Mouse (Mus musculus) liver, embryonic 16.5 days (tissue): ENCODE results near the gene Hinfp. TPM values are rescaled to one million over a fixed set of nuclear protein-coding genes. Genes with fewer than 3 reads are reported as not detected.
"Not testable (repeated sequence)": the region's sequence is repeated elsewhere in the genome, so short reads cannot be mapped to it uniquely, and the experiment has no call there.

ENCODE experiments used
- ATAC-seq: fragments of 200-750 bp; cut with Nextera tagmentation; 2 replicates; pipeline ENCODE4 v1.8.0; 2017; ENCODE audit warnings: low read depth, mild to moderate bottlenecking, moderate number of reproducible peaks, moderate library complexity
- H3K27ac ChIP-seq: fragments of 300-500 bp; sonication (generic); 2 replicates; pipeline ENCODE4 v1.5.1; 2014; ENCODE audit warnings: mild to moderate bottlenecking, low read length
- H3K27me3 ChIP-seq: fragments of 300-500 bp; sonication (generic); 2 replicates; pipeline ENCODE4 v1.6.1; 2014; ENCODE audit warnings: low read depth, low read length, mixed read lengths; ENCODE audit not compliant: control insufficient read depth, insufficient read depth
- H3K36me3 ChIP-seq: fragments of 300-500 bp; sonication (generic); 2 replicates; pipeline ENCODE4 v1.6.1; 2014; ENCODE audit warnings: mild to moderate bottlenecking; ENCODE audit not compliant: control insufficient read depth, insufficient read depth
- H3K4me1 ChIP-seq: fragments of 300-500 bp; sonication (generic); 2 replicates; pipeline ENCODE4 v1.6.1; 2014; ENCODE audit warnings: low read depth, low read length, mixed read lengths; ENCODE audit not compliant: control insufficient read depth
- H3K4me2 ChIP-seq: fragments of 300-500 bp; sonication (generic); 2 replicates; pipeline ENCODE4 v1.6.1; 2014; ENCODE audit warnings: low read depth, low read length, mixed read lengths
- H3K4me3 ChIP-seq: fragments of 300-500 bp; sonication (generic); 2 replicates; pipeline ENCODE4 v1.5.1; 2014; ENCODE audit warnings: low read depth, mild to moderate bottlenecking, low read length
- H3K9ac ChIP-seq: fragments of 300-500 bp; sonication (generic); 2 replicates; pipeline ENCODE4 v1.6.1; 2014; ENCODE audit warnings: low read depth, low read length
- H3K9me3 ChIP-seq: fragments of 300-500 bp; sonication (generic); replicated peaks from 2 replicates; pipeline ENCODE4 v1.6.1; 2016; ENCODE audit warnings: low read length; ENCODE audit not compliant: control insufficient read depth
- WGBS: fragments of 180-500 bp; shearing (Covaris S2); extraction: QIAGEN DNeasy Blood & Tissue Kit; methylation state at CpG from one replicate; pipeline ENCODE4 v1.1.7; 2014; ENCODE audit not compliant: insufficient replicate concordance; 5-methylcytosine and 5-hydroxymethylcytosine counted together
- polyA plus RNA-seq: library from polyadenylated mRNA; unstranded; fragments of >200 nt; fragmentation: Nextera tagmentation; extraction: Ambion mirVana; gene quantifications from 2 replicates; pipeline ENCODE4 v1.2.1, GENCODE M21; 2015

The Hinfp gene
- polyA plus RNA-seq, 1 experiment from 2014 or later, result 12.6 TPM

GRCm38 (mm10) chr9:44343781-44344421 lies 38.4 kb upstream of the Hinfp start, which contains the start of gene Hmbs:
TSS of gene Hmbs (minus strand) at chr9:44344228.
- Histone ChIP-seq H3K27me3 (no peaks in the 10 kb centered on the region), H3K4me3 (peak within 1 kb of the TSS; percentile 85), H3K9me3 (no peaks in the 10 kb centered on the region), H3K36me3 (peaks cover 45% of the 10 kb centered on the region), H3K4me2 (peak within 1 kb of the TSS; percentile 84), H3K27ac (peak within 1 kb of the TSS; percentile 99), H3K9ac (peak within 1 kb of the TSS; percentile 83), H3K4me1 (peaks cover 20% of the 10 kb centered on the region)
- WGBS, result under 1% methylated on average over 39 of the region's 39 CpGs
- ATAC-seq, result peak; percentile 80

- peaks cover 45% of the 10 kb centered on the region for H3K36me3 ChIP-seq
- H3K9ac ChIP-seq, result peak overlapping the region; percentile 83
- ATAC-seq, result peak; percentile 76
- WGBS, result 1% methylated on average over 6 of the region's 6 CpGs
- peak overlapping the region; percentile 99 for H3K27ac ChIP-seq
- peak overlapping the region; percentile 85 for H3K4me3 ChIP-seq
- H3K4me1 ChIP-seq, result peaks cover 20% of the 10 kb centered on the region
- H3K27me3 ChIP-seq, result no peaks in the 10 kb centered on the region
- H3K4me2 ChIP-seq, result peak overlapping the region; percentile 84
- no peaks in the 10 kb centered on the region for H3K9me3 ChIP-seq
Observed at GRCm38 (mm10) chr9:44343290-44343689, 37.8 kb upstream of the Hinfp start.

GRCm38 (mm10) chr9:44342605-44343004 lies 37.1 kb upstream of the Hinfp start:
- H3K4me3 ChIP-seq, result peak overlapping the region; percentile 85
- H3K9ac ChIP-seq, result peak overlapping the region; percentile 83
- H3K4me1 ChIP-seq, result peaks cover 24% of the 10 kb centered on the region
- no peaks in the 10 kb centered on the region for H3K9me3 ChIP-seq
- H3K27ac ChIP-seq, result peak overlapping the region; percentile 99
- 40% methylated on average over 1 of the region's 1 CpGs for WGBS
- H3K4me2 ChIP-seq, result peak overlapping the region; percentile 84
- H3K27me3 ChIP-seq, result no peaks in the 10 kb centered on the region
- peak; percentile 0; the same call in 1 of the 2 replicates for ATAC-seq
- H3K36me3 ChIP-seq, result peaks cover 45% of the 10 kb centered on the region

- Histone ChIP-seq H3K4me3 (peak overlapping the region; percentile 85), H3K4me1 (peaks cover 28% of the 10 kb centered on the region), H3K4me2 (peak overlapping the region; percentile 84), H3K9me3 (no peaks in the 10 kb centered on the region), H3K36me3 (peaks cover 45% of the 10 kb centered on the region), H3K27ac (peak overlapping the region; percentile 99), H3K27me3 (no peaks in the 10 kb centered on the region), H3K9ac (peak overlapping the region; percentile 83)
- ATAC-seq, result peak; percentile 81
- WGBS, result 15% methylated on average over 3 of the region's 3 CpGs
Observed at GRCm38 (mm10) chr9:44342173-44342572, 36.7 kb upstream of the Hinfp start.

- peaks cover 52% of the 10 kb centered on the region for H3K36me3 ChIP-seq
- H3K9ac ChIP-seq, result peak overlapping the region; percentile 83
- peak overlapping the region; percentile 99 for H3K27ac ChIP-seq
- H3K9me3 ChIP-seq, result no peaks in the 10 kb centered on the region
- ATAC-seq, result no peak
- H3K4me3 ChIP-seq, result peak overlapping the region; percentile 85
- H3K4me1 ChIP-seq, result peaks cover 34% of the 10 kb centered on the region
- H3K4me2 ChIP-seq, result peak overlapping the region; percentile 15; the same call in 1 of the 2 replicates
- no peaks in the 10 kb centered on the region for H3K27me3 ChIP-seq
- WGBS, result 46% methylated on average over 5 of the region's 5 CpGs
Observed at GRCm38 (mm10) chr9:44341487-44341886, 36.0 kb upstream of the Hinfp start.

GRCm38 (mm10) chr9:44338574-44338973 lies 33.1 kb upstream of the Hinfp start:
- Histone ChIP-seq H3K9ac (peak overlapping the region; percentile 96), H3K9me3 (no peaks in the 10 kb centered on the region), H3K4me1 (peaks cover 31% of the 10 kb centered on the region), H3K4me3 (peak overlapping the region; percentile 85), H3K27me3 (no peaks in the 10 kb centered on the region), H3K4me2 (peak overlapping the region; percentile 79), H3K27ac (peak overlapping the region; percentile 99), H3K36me3 (peaks cover 63% of the 10 kb centered on the region)
- WGBS, result 67% methylated on average over 5 of the region's 5 CpGs
- ATAC-seq, result no peak

GRCm38 (mm10) chr9:44337436-44338169 lies 32.1 kb upstream of the Hinfp start:
- peak overlapping the region; percentile 85 for H3K4me3 ChIP-seq
- H3K27me3 ChIP-seq, result no peaks in the 10 kb centered on the region
- peak overlapping the region; percentile 79 for H3K4me2 ChIP-seq
- peaks cover 72% of the 10 kb centered on the region for H3K36me3 ChIP-seq
- WGBS, result 71% methylated on average over 9 of the region's 9 CpGs
- ATAC-seq, result no peak
- peaks cover 33% of the 10 kb centered on the region for H3K4me1 ChIP-seq
- peak overlapping the region; percentile 96 for H3K9ac ChIP-seq
- no peaks in the 10 kb centered on the region for H3K9me3 ChIP-seq
- peak overlapping the region; percentile 99 for H3K27ac ChIP-seq

- H3K9ac ChIP-seq, result peak overlapping the region; percentile 96
- H3K4me1 ChIP-seq, result peaks cover 28% of the 10 kb centered on the region
Observed at GRCm38 (mm10) chr9:44336964-44337363, 31.5 kb upstream of the Hinfp start.

GRCm38 (mm10) chr9:44336513-44336912 lies 31.0 kb upstream of the Hinfp start:
- Histone ChIP-seq H3K4me1 (peaks cover 28% of the 10 kb centered on the region), H3K27ac (peak overlapping the region; percentile 99), H3K36me3 (peaks cover 77% of the 10 kb centered on the region), H3K9ac (peak overlapping the region; percentile 96), H3K4me3 (peak overlapping the region; percentile 85), H3K4me2 (peak overlapping the region; percentile 79)
- 24% methylated on average over 4 of the region's 4 CpGs for WGBS
- not testable (repeated sequence) for H3K9me3 ChIP-seq, ATAC-seq, H3K27me3 ChIP-seq

More at GRCm38 (mm10) chr9:44336964-44337363, 31.5 kb upstream of the Hinfp start:
- H3K27ac ChIP-seq, result peak overlapping the region; percentile 99
- 37% methylated on average over 3 of the region's 3 CpGs for WGBS
- H3K9me3 ChIP-seq, result no peaks in the 10 kb centered on the region
- no peak for ATAC-seq
- H3K27me3 ChIP-seq, result no peaks in the 10 kb centered on the region
- H3K4me2 ChIP-seq, result peak overlapping the region; percentile 79
- peaks cover 75% of the 10 kb centered on the region for H3K36me3 ChIP-seq
- H3K4me3 ChIP-seq, result peak overlapping the region; percentile 85
